Comparison of ENCODE assay signal across 1 mouse cellular context in the genomic region with DNA sequence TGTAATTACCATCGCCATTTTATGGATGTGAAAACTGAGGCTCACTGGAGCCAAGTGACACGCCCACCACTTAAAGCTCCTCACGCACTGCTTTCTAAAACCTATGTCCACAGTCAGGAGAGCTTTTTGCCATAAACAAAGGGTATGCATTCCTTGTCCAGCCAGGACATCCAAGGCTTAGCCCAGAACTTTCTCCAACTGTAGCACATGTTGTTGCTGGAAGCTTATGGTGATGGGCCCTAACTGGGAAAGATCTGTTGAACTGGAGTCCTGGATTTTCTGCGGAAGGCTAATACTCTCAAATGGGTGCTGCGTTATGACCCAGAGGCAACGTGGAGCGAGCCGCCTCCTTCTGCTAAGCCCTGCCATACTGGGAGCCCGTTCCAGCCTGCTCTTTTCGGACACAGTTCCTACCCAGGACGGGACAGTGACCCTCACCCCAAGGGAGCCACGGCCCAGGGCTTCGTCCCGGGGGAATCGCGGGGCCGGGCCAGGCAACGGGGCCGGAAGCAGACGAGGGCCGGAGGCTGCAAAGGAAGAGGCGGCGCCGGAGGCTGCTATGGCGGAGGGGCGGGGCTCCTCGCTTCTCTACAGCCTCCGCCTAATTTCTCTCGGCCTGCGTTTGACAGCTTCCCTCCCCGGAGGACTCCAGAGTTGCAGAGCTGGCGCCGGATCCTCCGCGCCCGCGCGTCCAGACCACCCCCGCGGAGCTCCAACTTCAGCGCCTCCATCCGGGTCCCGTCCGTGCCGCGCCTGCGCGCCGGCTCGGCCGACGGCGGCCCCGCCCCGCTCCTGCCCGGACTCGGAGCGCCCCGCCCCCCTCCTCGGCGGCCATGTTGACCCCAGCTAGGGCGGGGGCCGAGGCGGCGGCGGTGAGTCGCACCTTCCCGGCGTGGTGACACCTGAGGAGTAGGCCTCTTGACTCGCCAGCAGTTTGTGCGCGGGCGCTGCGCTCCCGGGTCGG.
TF ChIP-seq lines count a peak whose summit lies in the region.

A gene (minus strand): TSS at position 767 of the 964 bp plus-strand sequence.

TF ChIP-seq in CH12.LX, 34 proteins besides CTCF, POLR2A, EP300 and RAD21:
- TF ChIP-seq JUND (conservative IDR thresholded peaks at IDR 0.05; ENCODE audit: low read depth, low read length) (0 out of 2 replicates have a peak, but pooled peaks have one; percentile 0), ELF1 (IDR thresholded peaks at IDR 0.05; ENCODE audit: low read depth, low read length) (peak; percentile 74), E2F4 (IDR thresholded peaks at IDR 0.05; ENCODE audit: insufficient replicate concordance, low read depth, low read length) (no peak), ZNF384 (IDR thresholded peaks at IDR 0.05; ENCODE audit: low read depth, low read length) (no peak), SIN3A (IDR thresholded peaks at IDR 0.05; ENCODE audit: low read length) (peak; percentile 45; the same call in 1 of the 2 replicates), NELFE (IDR thresholded peaks at IDR 0.05; ENCODE audit: low read depth, low read length) (peak; percentile 54), SMC3 (IDR thresholded peaks at IDR 0.05; ENCODE audit: low read depth, low read length) (no peak), MYC (IDR thresholded peaks at IDR 0.05; ENCODE audit: low read depth, low read length) (peak; percentile 12; the same call in 1 of the 2 replicates), USF1 (IDR thresholded peaks at IDR 0.05; ENCODE audit: low read depth, low read length) (no peak), ZMIZ1 (IDR thresholded peaks at IDR 0.05; ENCODE audit: low read depth, low read length) (peak; percentile 62), POLR2AphosphoS2 (IDR thresholded peaks at IDR 0.05; ENCODE audit: low read depth, low read length) (no peak), MAFK (IDR thresholded peaks at IDR 0.05; ENCODE audit: insufficient replicate concordance, low read length) (no peak), RCOR1 (conservative IDR thresholded peaks at IDR 0.05; ENCODE audit: low read depth, low read length) (no peak; the same call in 1 of the 2 replicates), JUN (IDR thresholded peaks at IDR 0.05; ENCODE audit: insufficient read depth, low read depth, low read length) (no peak), ZKSCAN1 (IDR thresholded peaks at IDR 0.05; ENCODE audit: borderline replicate concordance, low read depth, low read length) (no peak), ETS1 (conservative IDR thresholded peaks at IDR 0.05; ENCODE audit: low read depth, low read length) (no peak), PAX5 (IDR thresholded peaks at IDR 0.05; ENCODE audit: low read length) (no peak), UBTF (IDR thresholded peaks at IDR 0.05; ENCODE audit: low read depth, low read length) (no peak; the same call in 1 of the 2 replicates), USF2 (conservative IDR thresholded peaks at IDR 0.05; ENCODE audit: low read depth, low read length) (no peak), ZC3H11A (IDR thresholded peaks at IDR 0.05; ENCODE audit: low read depth, low read length) (no peak), CHD2 (IDR thresholded peaks at IDR 0.05; ENCODE audit: low read length) (no peak), HCFC1 (IDR thresholded peaks at IDR 0.05; ENCODE audit: low read depth, low read length) (peak; percentile 67), MAZ (IDR thresholded peaks at IDR 0.05; ENCODE audit: low read depth, low read length) (no peak), IRF4 (IDR thresholded peaks at IDR 0.05; ENCODE audit: low read depth, low read length) (no peak), CHD1 (IDR thresholded peaks at IDR 0.05; ENCODE audit: low read depth, low read length) (no peak), MXI1 (IDR thresholded peaks at IDR 0.05; ENCODE audit: low read depth, low read length) (peak; percentile 72), TBP (conservative IDR thresholded peaks at IDR 0.05; ENCODE audit: low read depth, low read length) (no peak; the same call in 1 of the 2 replicates), MEF2A (IDR thresholded peaks at IDR 0.05; ENCODE audit: borderline replicate concordance, low read depth, low read length) (0 out of 2 replicates have a peak, but pooled peaks have one; percentile 9), GABPA (IDR thresholded peaks at IDR 0.05; ENCODE audit: insufficient replicate concordance, low read depth, low read length) (no peak), TCF12 (IDR thresholded peaks at IDR 0.05; ENCODE audit: low read depth, low read length) (peak; percentile 46; the same call in 1 of the 2 replicates), MAX (IDR thresholded peaks at IDR 0.05; ENCODE audit: low read length) (no peak), KAT2A (IDR thresholded peaks at IDR 0.05; ENCODE audit: insufficient replicate concordance, low read length) (0 out of 2 replicates have a peak, but pooled peaks have one; percentile 45), NRF1 (IDR thresholded peaks at IDR 0.05; ENCODE audit: low read depth, low read length) (peak; percentile 86), BHLHE40 (IDR thresholded peaks at IDR 0.05; ENCODE audit: low read depth, low read length) (no peak; the same call in 1 of the 2 replicates)
